Mouse (Mus musculus): ENCODE measurements around the gene Camk2d. TPM values are rescaled to one million over a fixed set of nuclear protein-coding genes. Genes with fewer than 3 reads are reported as not detected.

Gene Camk2d
- 59.3 and 63.9 TPM in 2 replicates for polyA plus RNA-seq (2012; rRNA removed)

GRCm38 (mm10) chr3:126596086-126596485, at the start of gene Camk2d:
Gene Camk2d (plus strand): TSS chr3:126596302.

Other genes with a start within 250 kb of the Camk2d start
- 0.47 and 0.64 TPM in 2 replicates for gene Arsj, start 232.6 kb upstream of the Camk2d start, polyA plus RNA-seq (2012; rRNA removed)

Data from colon, adult 2 months (tissue).